Mouse (Mus musculus) brain, embryonic 14.5 days (tissue): ENCODE measurements around the gene Col4a3. TPM values are rescaled to one million over a fixed set of nuclear protein-coding genes. Genes with fewer than 3 reads are reported as not detected.
A peak's percentile ranks its signal among the peaks of the same experiment; 100 is the strongest.

ENCODE experiments used
- DNase-seq: peaks from one replicate; pipeline ENCODE4 v3.0.0-alpha.2; 2011; ENCODE audit warnings: low read depth
- CTCF ChIP-seq: fragments of 200-500 bp; IDR thresholded peaks from 2 replicates; pipeline ENCODE4 v1.5.1; 2012; ENCODE audit warnings: inconsistent platforms, mild to moderate bottlenecking, moderate library complexity, borderline replicate concordance; ENCODE audit not compliant: insufficient read depth, insufficient read length; ENCODE audit errors: extremely low read depth
- POLR2A ChIP-seq: fragments of 200-500 bp; IDR thresholded peaks from 2 replicates; pipeline ENCODE4 v1.6.1; 2012; ENCODE audit warnings: mild to moderate bottlenecking, inconsistent platforms, borderline replicate concordance; ENCODE audit not compliant: poor library complexity, insufficient read depth, insufficient read length, severe bottlenecking; ENCODE audit errors: extremely low read depth
- polyA plus RNA-seq: library from polyadenylated mRNA; depleted of rRNA; stranded (reverse); fragments of >200 nt; gene quantifications from 2 replicates; pipeline ENCODE4 v1.2.3, GENCODE M21; 2012; rRNA removed

The Col4a3 gene
- polyA plus RNA-seq: 0.14 and 0.25 TPM in 2 replicates

- TF ChIP-seq POLR2A (no peak), CTCF (no peak)
- DNase-seq: peak; percentile 27
Observed at GRCm38 (mm10) chr1:82586713-82587399, at the start of gene Col4a3, which contains the start of gene Col4a4. Gene Col4a3, plus strand, starts transcription at chr1:82586921. Gene Col4a4, minus strand, starts transcription at chr1:82586849.

DNA sequence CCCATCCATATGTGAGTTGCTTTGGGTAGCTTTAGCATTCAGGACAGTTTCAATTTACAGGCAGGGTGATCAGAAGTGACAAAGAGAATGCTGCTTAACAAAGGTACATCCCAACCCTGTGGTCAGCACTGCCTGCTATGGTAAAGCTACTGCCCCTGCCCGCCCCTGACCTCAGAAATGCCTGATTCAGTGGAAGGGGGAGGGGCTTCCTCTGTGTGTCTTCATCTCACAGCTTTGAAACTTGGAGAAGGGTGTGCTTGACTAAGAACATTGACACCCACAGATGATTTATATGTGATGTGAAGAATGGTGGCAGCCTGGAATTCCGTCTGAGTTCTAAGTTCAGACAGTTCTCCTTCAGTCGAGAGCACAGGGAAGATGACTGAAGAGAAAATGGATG is 48.9 kb upstream of the Col4a3 start:
- DNase-seq: no peak
- TF ChIP-seq CTCF (no peak), POLR2A (no peak)

DNA sequence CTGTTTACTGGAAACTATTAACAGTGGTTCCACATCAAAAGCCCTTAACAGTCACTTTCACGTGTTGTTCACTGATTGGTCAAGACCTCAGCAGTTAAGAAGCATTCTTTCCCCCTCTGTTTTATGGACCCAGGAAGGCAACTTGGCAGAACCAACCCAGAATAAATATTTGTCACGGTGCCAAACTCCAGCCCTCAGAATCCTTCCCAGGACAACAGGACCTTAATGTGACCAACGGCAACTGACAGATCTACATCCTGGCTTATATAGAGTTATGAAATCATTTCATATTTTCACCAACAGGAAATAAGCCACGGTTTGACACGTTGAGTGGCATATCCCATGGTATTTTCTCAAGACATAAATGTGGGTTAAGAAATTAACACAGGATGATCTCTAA is 46.7 kb upstream of the Col4a3 start:
- TF ChIP-seq CTCF: no peak
- TF ChIP-seq POLR2A: no peak
- no peak for DNase-seq

- TF ChIP-seq POLR2A (no peak), CTCF (no peak)
- DNase-seq: peak; percentile 39
Observed at GRCm38 (mm10) chr1:82543934-82544333, 42.8 kb upstream of the Col4a3 start.

DNA sequence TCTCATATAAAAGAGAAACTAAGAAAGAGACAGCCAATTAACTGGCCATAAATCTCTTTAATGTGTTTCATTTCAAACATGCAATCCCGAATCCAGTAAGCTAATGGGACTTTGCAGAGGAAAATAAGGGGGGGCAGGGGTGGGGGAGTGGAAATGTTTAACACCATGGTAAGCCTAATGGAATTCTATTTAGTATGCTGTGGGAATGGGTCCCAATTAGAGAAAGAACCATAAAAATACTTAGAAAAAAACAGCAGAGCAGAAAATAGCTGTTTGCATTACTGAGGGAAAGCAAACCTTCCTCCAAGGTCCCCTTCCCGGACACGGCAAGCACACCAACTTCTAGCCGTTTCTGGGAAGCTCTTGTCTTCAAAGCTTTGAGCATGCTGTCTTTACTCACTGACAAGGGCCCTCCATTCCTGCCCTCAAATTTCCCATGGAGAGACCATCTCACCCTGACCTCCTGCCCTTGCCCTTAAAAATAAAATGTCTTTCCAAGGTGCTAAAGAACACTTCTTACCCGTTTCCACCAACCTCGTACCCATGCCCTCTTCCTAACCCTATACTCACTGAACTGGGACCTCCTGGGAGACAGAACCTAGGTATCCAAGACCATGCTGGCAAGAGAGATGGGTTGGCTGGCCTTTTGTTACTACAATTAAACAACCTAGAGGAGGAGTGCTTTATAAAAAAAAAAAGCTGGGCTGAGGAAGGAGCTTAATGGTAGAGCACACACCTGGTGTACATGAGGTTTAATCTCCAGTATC is 42.1 kb upstream of the Col4a3 start:
- no peak for TF ChIP-seq POLR2A
- no peak for TF ChIP-seq CTCF
- peak; percentile 87 for DNase-seq

DNA sequence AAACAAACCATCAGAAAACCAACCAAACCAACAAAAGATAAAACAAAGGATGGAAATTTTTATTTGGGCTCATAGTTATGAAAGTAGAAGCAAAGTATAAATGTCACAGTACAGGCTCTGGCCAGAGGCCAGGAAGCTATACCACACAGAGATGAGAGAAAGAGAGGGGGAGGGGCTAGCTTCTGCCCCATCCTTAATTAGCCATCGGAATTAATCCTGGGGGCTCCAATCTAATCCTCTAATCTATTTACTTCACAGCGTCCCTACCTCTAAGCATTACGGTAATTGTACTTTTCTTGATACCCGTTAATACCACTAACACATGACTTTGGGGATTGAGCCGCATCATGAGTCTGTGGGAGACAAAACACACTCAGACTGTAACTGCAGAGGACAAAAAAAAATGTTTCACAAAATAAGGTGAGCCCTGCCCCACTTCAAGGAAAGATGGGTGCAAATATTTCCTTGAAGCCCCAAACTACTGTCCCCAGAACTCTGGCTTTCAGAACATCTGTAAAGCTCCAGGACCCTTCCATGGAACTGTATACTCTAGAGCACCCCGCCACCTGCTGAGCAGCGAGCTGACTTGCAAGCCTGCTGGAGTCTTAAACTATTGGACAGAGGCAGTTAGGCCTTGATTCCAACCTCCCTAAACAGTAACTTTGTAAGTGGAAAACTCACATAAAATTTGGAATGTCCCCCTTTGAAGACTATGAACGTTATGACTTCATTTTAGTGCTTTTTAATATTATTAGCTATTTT is 41.3 kb upstream of the Col4a3 start:
- DNase-seq: peak; percentile 34
- TF ChIP-seq POLR2A (no peak), CTCF (no peak)

DNA sequence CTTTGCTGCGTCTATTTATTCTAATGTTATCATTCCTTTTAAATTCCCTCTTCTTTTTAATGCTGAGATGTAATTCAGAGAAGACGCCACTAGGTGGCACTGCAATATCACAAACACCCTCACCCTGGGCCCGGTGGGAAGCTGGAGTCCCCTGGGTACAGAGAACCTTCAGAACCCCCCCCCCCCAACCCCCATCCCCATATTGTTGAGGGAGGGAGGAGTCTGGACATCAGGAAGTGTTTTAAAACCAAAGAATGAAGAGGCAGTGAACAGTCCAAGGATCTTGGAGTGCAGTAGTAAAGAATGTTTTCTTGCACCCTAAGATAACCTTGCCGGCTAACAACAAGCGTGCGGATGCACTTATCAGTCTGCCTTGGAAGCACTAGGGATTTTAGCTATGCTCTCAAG is 32.3 kb upstream of the Col4a3 start:
- DNase-seq: peak; percentile 64
- peak; percentile 68 for TF ChIP-seq CTCF
- no peak for TF ChIP-seq POLR2A

DNA sequence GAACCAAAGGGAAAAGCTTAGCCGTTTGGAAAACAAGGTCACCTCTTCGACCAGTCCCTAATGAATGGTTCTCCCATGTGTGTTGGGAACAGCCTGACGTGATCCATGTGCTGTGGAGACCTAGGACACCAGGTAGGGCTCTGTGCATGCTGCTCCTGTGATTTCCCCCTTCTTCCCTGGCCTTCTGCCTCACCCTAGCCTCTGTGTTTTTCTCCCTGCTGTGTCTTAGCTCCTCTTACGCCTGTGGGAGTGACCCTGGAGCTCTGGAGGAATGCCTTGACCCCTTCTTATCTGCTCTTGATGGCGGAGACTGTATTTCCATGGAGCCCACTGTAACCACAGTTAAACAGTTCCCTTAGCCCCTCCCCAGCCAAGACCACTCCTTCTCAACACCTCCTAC is 31.8 kb upstream of the Col4a3 start:
- no peak for DNase-seq
- no peak for TF ChIP-seq CTCF
- no peak for TF ChIP-seq POLR2A

DNA sequence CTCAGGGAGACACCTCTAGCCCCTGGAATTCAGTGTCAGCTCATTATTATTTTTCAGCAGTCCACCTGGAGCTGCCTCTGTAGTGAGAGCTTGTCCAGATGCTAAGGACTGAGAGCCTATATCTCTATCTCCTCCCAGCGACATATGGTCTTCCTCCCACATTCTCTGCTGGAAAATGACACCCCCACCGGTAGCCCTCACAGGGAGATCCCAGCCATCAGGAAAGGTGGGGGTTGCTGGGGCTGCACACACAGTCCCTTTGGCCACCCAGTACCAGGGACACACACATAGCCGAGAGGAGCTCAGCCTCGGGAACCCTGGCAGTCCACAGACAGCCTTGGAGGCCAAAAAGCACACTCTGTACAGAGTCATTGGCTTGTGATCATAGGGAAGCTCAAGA is 26.5 kb upstream of the Col4a3 start:
- TF ChIP-seq POLR2A (no peak), CTCF (no peak)

DNA sequence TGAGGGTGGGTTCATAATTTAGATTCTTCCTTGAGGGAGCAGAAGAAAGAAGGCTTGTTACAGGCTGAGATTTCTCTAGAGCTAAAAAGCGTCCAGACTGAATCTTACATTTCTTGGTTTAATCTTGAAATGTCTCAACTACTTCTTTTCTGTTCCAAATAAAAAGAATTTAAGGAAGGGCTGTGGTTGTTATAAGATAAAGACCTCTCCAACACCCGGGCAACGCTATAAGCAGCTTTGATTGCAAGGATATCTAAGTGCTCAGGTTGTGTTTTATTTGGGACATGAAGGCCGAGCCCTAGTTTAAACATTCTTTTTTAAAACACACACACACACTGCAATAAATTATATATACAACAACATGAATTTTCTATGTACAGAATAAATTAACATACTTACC is 17.3 kb upstream of the Col4a3 start:
- DNase-seq: no peak
- no peak for TF ChIP-seq POLR2A
- TF ChIP-seq CTCF: no peak

More for the DNA sequence above, 26.5 kb upstream of the Col4a3 start:
- no peak for DNase-seq

DNA sequence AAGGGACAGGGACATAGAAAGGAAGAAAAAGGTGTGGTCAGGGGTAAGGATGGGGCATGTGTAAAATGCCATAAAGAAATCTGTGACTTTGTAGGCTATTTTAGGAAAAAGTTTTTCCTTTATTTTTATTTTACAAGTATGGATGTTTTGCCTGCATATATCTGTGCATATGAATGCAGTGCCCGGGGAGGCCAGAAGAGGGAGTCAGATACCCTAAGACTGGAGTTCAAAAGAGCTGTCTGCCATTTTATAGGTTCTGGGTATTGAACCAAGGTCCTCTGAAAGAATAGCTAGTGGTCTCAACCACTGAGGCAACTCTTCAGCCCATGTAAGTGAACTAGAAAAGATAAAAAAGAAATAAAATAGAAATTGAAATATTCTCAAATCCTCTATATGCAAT is 15.0 kb upstream of the Col4a3 start:
- DNase-seq: no peak
- TF ChIP-seq CTCF (peak; percentile 34; the same call in 1 of the 2 replicates), POLR2A (no peak)
